Mouse (Mus musculus) heart, embryonic 13.5 days (tissue): ENCODE data around the gene Nkrf. TPM values are rescaled to one million over a fixed set of nuclear protein-coding genes. Genes with fewer than 3 reads are reported as not detected.

Experiments
- ATAC-seq: fragments of 200-750 bp; cut with Nextera tagmentation; 2 replicates; pipeline ENCODE4 v1.8.0; 2017; ENCODE audit warnings: moderate TSS enrichment; ENCODE audit not compliant: insufficient number of reproducible peaks, low FRiP score, low TSS enrichment; ENCODE audit errors: extremely low read depth
- H3K27ac ChIP-seq: fragments of 300-500 bp; sonication (generic); replicated peaks from 2 replicates; pipeline ENCODE4 v1.5.1; 2015; ENCODE audit warnings: moderate library complexity, mild to moderate bottlenecking, inconsistent platforms
- H3K27me3 ChIP-seq: fragments of 300-500 bp; sonication (generic); replicated peaks from 2 replicates; pipeline ENCODE4 v1.6.1; 2015; ENCODE audit warnings: mild to moderate bottlenecking, inconsistent platforms
- H3K36me3 ChIP-seq: fragments of 300-500 bp; sonication (generic); 2 replicates; pipeline ENCODE4 v1.6.1; 2015; ENCODE audit warnings: mild to moderate bottlenecking, inconsistent platforms
- H3K4me1 ChIP-seq: fragments of 300-500 bp; sonication (generic); 2 replicates; pipeline ENCODE4 v1.6.1; 2015; ENCODE audit warnings: inconsistent platforms
- H3K4me2 ChIP-seq: fragments of 300-500 bp; sonication (generic); 2 replicates; pipeline ENCODE4 v1.6.1; 2015; ENCODE audit warnings: inconsistent platforms, mild to moderate bottlenecking, moderate library complexity
- H3K4me3 ChIP-seq: fragments of 300-500 bp; sonication (generic); 2 replicates; pipeline ENCODE4 v1.5.1; 2015; ENCODE audit warnings: moderate library complexity, mild to moderate bottlenecking, inconsistent platforms
- H3K9ac ChIP-seq: fragments of 300-500 bp; sonication (generic); 2 replicates; pipeline ENCODE4 v1.6.1; 2015; ENCODE audit warnings: inconsistent platforms, mild to moderate bottlenecking, moderate library complexity
- H3K9me3 ChIP-seq: fragments of 300-500 bp; sonication (generic); 2 replicates; pipeline ENCODE4 v1.6.1; 2016; ENCODE audit warnings: inconsistent platforms
- WGBS: fragments of 180-500 bp; shearing (Covaris S2); methylation state at CpG from one replicate; pipeline ENCODE4 v1.1.7; 2015; ENCODE audit warnings: mixed read lengths; 5-methylcytosine and 5-hydroxymethylcytosine counted together
- polyA plus RNA-seq: library from polyadenylated mRNA; unstranded; fragments of >200 nt; fragmentation: Nextera tagmentation; extraction: Ambion mirVana; gene quantifications from 2 replicates; pipeline ENCODE4 v1.2.1, GENCODE M21; 2015

The Nkrf gene
- polyA plus RNA-seq, result 0.37 and 0.56 TPM in 2 replicates

DNA sequence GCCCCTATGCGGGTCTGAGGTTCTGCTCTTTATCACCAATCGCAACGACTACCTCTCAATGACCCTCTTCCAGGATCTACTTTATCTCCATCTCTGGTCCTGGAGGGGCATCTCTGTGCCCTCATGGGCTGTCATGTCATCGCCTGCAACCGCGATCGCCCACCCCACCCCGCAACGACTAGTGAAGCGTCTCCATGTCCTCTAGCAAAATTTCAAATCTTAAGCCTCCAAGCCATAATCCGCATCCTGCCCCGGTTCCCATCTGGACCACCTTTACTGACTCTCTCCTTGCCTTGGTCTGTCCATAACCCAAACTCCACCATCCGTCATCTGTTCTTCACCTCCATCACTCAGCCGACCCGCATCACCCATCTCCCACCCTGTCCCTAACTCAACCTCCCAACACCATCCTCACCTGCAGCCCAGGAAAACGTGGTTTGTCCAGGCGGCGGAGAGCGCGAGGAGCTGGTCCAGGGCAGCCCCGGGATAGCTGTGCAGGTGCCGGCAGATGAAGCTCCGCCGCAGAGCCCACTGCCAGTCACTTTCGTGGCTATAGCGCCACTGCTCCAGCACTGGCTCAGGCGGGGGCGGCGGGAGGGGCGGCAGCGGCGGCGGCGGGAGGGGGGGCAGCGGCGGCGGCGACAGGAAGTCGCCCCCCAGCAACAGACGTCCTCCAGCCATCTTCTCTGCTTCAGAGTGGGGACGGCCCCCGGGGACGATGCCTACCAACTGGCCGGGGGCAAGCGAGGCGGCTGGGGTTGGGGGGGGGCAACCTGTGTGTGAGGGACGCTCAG, at the start of gene Nkrf:
Gene Nkrf, minus strand, starts transcription at position 579 of the 794 bp plus-strand sequence.
- no peaks in the 10 kb centered on the region for H3K9me3 ChIP-seq
- peak within 1 kb of the TSS; percentile 63 for H3K4me3 ChIP-seq
- WGBS, result 14% methylated on average over 35 of the region's 47 CpGs
- no peaks in the 10 kb centered on the region for H3K36me3 ChIP-seq
- peak within 1 kb of the TSS; percentile 78 for H3K4me2 ChIP-seq
- H3K27me3 ChIP-seq, result no peaks in the 10 kb centered on the region
- H3K27ac ChIP-seq, result peak within 1 kb of the TSS; percentile 63
- peak within 1 kb of the TSS; percentile 81 for H3K9ac ChIP-seq
- peak; percentile 46 for ATAC-seq
- peaks cover 5% of the 10 kb centered on the region for H3K4me1 ChIP-seq

DNA sequence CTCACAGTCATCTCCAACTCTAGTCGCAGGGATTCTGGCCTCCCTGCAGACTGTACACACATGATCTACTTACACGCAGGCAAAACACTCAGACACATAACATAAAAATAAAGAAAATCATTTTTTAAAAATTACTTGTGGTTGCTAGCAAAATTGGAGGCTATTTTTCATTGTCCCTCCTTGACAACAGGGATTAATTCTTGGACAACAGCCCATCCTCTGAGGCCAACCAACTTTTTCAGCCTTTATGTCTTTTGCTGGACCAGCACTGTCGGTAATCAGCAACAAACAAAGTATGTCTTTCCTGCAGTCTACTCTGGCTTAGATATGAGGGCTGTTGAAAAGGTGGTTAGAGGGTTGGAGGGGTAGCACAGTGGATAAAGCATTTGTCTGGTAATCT, 38.4 kb upstream of the Nkrf start:
- no peak overlapping the region for H3K4me2 ChIP-seq
- peaks cover 33% of the 10 kb centered on the region for H3K36me3 ChIP-seq
- no peak overlapping the region for H3K27ac ChIP-seq
- 61% methylated on average over 3 of the region's 3 CpGs for WGBS
- H3K9ac ChIP-seq, result no peak overlapping the region
- H3K27me3 ChIP-seq, result no peaks in the 10 kb centered on the region
- peaks cover 5% of the 10 kb centered on the region; the same call in 1 of the 2 replicates for H3K4me1 ChIP-seq
- H3K9me3 ChIP-seq, result no peaks in the 10 kb centered on the region
- no peak for ATAC-seq
- no peak overlapping the region for H3K4me3 ChIP-seq

DNA sequence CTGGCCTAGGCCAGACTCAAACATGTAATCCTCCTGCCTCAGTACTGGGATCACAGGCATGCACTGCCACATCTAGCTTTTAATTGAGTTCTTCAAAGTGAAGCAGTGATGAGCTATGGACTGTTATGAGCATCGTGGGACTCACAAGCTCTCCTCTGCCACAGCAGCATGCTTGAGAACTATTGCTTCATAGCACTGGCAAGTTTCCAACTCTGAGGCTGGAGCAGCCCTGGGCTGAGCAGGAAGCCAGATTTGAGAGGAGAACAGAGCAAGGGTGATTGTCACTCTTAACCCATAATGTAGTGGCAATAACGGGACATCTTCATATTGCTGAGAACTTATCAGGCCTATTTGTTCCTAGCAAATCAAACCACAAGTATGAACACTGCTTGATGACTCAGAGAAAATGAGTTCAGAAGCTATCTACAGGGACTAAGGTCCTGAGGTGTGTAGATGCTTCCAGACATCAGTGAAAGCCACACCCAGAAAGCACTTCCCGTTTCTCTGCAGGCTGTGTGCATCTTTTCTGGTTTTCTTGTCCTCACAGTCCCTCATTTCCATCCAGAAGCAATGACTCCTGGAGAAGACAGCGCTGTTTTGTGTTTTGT, 37.2 kb upstream of the Nkrf start:
- Histone ChIP-seq H3K4me2 (no peak overlapping the region), H3K27me3 (no peaks in the 10 kb centered on the region), H3K9me3 (no peaks in the 10 kb centered on the region), H3K9ac (no peak overlapping the region), H3K27ac (peak overlapping the region; percentile 53; the same call in 1 of the 2 replicates), H3K36me3 (peaks cover 25% of the 10 kb centered on the region), H3K4me3 (no peak overlapping the region), H3K4me1 (peaks cover 5% of the 10 kb centered on the region; the same call in 1 of the 2 replicates)
- ATAC-seq, result no peak; the same call in 1 of the 2 replicates
- WGBS, result 54% methylated on average over 4 of the region's 4 CpGs

GRCm38 (mm10) chrX:36935326-36935966, 32.7 kb upstream of the Nkrf start:
- no peak overlapping the region for H3K4me2 ChIP-seq
- 54% methylated on average over 7 of the region's 7 CpGs for WGBS
- H3K9me3 ChIP-seq, result no peaks in the 10 kb centered on the region
- no peak overlapping the region for H3K9ac ChIP-seq
- H3K27ac ChIP-seq, result no peak overlapping the region
- 0 out of 2 replicates have a peak, but pooled peaks cover 7% of the 10 kb centered on the region for H3K36me3 ChIP-seq
- H3K4me3 ChIP-seq, result no peak overlapping the region
- no peaks in the 10 kb centered on the region for H3K27me3 ChIP-seq
- H3K4me1 ChIP-seq, result peaks cover 9% of the 10 kb centered on the region
- no peak for ATAC-seq

- 43% methylated on average over 1 of the region's 1 CpGs for WGBS
- Histone ChIP-seq H3K27me3 (no peaks in the 10 kb centered on the region), H3K36me3 (peaks cover 32% of the 10 kb centered on the region; the same call in 1 of the 2 replicates), H3K4me2 (no peak overlapping the region), H3K27ac (no peak overlapping the region), H3K4me3 (no peak overlapping the region), H3K9me3 (no peaks in the 10 kb centered on the region), H3K4me1 (peaks cover 13% of the 10 kb centered on the region; the same call in 1 of the 2 replicates), H3K9ac (no peak overlapping the region)
- no peak for ATAC-seq
These were observed 27.9 kb upstream of the Nkrf start for GRCm38 (mm10) chrX:36930574-36930973.

GRCm38 (mm10) chrX:36929694-36930093, 27.0 kb upstream of the Nkrf start:
- no peak for ATAC-seq
- Histone ChIP-seq H3K4me1 (peaks cover 13% of the 10 kb centered on the region; the same call in 1 of the 2 replicates), H3K9me3 (no peaks in the 10 kb centered on the region), H3K27me3 (no peaks in the 10 kb centered on the region), H3K36me3 (peaks cover 37% of the 10 kb centered on the region), H3K27ac (no peak overlapping the region), H3K4me3 (no peak overlapping the region), H3K4me2 (no peak overlapping the region), H3K9ac (no peak overlapping the region)
- WGBS, result 53% methylated on average over 4 of the region's 4 CpGs

- H3K9me3 ChIP-seq, result no peaks in the 10 kb centered on the region
- WGBS, result 55% methylated on average over 4 of the region's 4 CpGs
- no peak overlapping the region for H3K4me2 ChIP-seq
- no peak overlapping the region for H3K9ac ChIP-seq
- H3K27me3 ChIP-seq, result no peaks in the 10 kb centered on the region
- H3K4me3 ChIP-seq, result no peak overlapping the region
- peaks cover 39% of the 10 kb centered on the region for H3K36me3 ChIP-seq
- no peak overlapping the region for H3K27ac ChIP-seq
- peaks cover 9% of the 10 kb centered on the region; the same call in 1 of the 2 replicates for H3K4me1 ChIP-seq
- no peak for ATAC-seq
These were observed 26.1 kb upstream of the Nkrf start for GRCm38 (mm10) chrX:36928791-36929190.

DNA sequence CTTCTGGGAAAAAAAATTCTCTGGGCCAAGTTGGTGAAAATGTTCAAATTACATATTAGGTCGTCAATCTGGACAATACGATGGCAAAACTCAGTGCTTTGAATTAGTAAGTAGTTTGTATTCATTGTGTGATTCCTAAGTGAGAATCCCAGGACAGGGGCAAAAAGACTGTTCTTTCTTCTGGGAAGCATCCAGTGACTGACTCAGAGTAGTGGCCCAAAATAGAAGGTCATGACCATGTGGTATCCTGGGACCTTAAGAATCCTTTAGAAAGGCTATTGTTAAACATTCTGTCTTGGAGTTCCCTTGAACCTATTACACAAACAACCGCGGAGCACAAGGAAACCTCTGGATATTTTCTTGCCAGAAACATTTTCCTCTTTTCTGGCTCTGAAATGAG, 18.6 kb upstream of the Nkrf start:
- Histone ChIP-seq H3K27me3 (no peaks in the 10 kb centered on the region), H3K4me2 (no peak overlapping the region), H3K9me3 (no peaks in the 10 kb centered on the region), H3K9ac (no peak overlapping the region), H3K4me1 (no peaks in the 10 kb centered on the region), H3K4me3 (no peak overlapping the region), H3K27ac (no peak overlapping the region), H3K36me3 (peaks cover 32% of the 10 kb centered on the region)
- no peak for ATAC-seq
- WGBS, result 80% methylated on average over 4 of the region's 4 CpGs

GRCm38 (mm10) chrX:36917749-36918148, 15.1 kb upstream of the Nkrf start:
- WGBS, result 64% methylated on average over 1 of the region's 1 CpGs
- H3K36me3 ChIP-seq, result peaks cover 26% of the 10 kb centered on the region
- ATAC-seq, result no peak

DNA sequence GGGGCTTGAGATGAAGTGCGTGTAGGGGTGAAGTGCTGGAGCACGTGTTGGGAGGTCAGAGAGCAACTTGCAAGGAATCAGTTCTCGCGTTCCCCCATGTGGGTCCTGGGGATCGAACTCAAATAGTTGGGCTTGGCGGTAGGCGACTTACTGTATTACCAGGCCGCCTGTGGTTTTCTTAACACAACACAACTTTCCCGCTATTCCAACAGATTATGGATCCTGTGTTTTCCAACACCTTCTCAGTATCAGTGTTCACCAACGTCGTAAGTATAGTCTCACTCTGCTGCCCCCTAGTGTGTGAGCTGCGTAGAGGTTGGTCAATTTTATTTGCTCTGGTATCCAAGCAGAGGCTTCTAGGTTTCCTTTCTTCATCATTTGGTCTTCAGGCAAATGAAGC, 8.6 kb upstream of the Nkrf start:
- no peaks in the 10 kb centered on the region for H3K9me3 ChIP-seq
- peaks cover 12% of the 10 kb centered on the region; the same call in 1 of the 2 replicates for H3K36me3 ChIP-seq
- no peaks in the 10 kb centered on the region for H3K27me3 ChIP-seq
- H3K27ac ChIP-seq, result no peak overlapping the region
- H3K4me2 ChIP-seq, result no peak overlapping the region
- ATAC-seq, result no peak
- H3K4me1 ChIP-seq, result no peaks in the 10 kb centered on the region
- no peak overlapping the region for H3K4me3 ChIP-seq
- WGBS, result 34% methylated on average over 12 of the region's 12 CpGs
- no peak overlapping the region for H3K9ac ChIP-seq

More at GRCm38 (mm10) chrX:36917749-36918148, 15.1 kb upstream of the Nkrf start:
- H3K9ac ChIP-seq, result no peak overlapping the region
- H3K4me1 ChIP-seq, result no peaks in the 10 kb centered on the region
- no peaks in the 10 kb centered on the region for H3K27me3 ChIP-seq
- H3K27ac ChIP-seq, result no peak overlapping the region
- no peak overlapping the region for H3K4me3 ChIP-seq
- no peaks in the 10 kb centered on the region for H3K9me3 ChIP-seq
- no peak overlapping the region for H3K4me2 ChIP-seq

DNA sequence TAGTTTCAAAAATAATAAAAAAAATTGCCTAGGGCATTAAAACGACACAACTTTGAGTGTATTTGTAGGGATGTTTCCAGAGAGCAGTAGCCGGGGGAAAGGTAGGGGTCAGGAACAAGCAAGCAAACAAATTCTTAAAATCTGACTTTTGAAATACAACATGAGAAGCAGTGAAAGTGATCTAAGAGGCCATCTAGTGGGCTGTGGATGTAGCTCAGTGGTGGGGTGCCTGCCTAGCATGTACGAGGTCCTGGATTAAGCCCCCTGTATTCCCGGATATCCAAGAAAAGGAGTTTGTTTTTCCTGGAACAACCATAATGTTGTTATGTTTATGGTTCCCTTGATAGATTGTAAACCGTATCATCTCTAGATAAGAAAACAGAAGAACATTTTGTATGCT, 3.8 kb upstream of the Nkrf start:
- Histone ChIP-seq H3K27me3 (no peaks in the 10 kb centered on the region), H3K4me2 (no peak overlapping the region), H3K27ac (no peak overlapping the region), H3K9me3 (no peaks in the 10 kb centered on the region), H3K9ac (no peak overlapping the region), H3K36me3 (no peaks in the 10 kb centered on the region), H3K4me1 (peaks cover 5% of the 10 kb centered on the region), H3K4me3 (no peak overlapping the region)
- 30% methylated on average over 5 of the region's 5 CpGs for WGBS
- no peak for ATAC-seq
